In genomic region chr9:122047962-122048625, GRCm38 (mm10) we compare ENCODE assay signal across 9 mouse cellular contexts. TPM values are rescaled to one million over a fixed set of nuclear protein-coding genes. Genes with fewer than 3 reads are reported as not detected.
A peak's percentile ranks its signal among the peaks of the same experiment; 100 is the strongest.
DNase-seq lines count a peak whose midpoint lies in the region; ATAC-seq lines count a peak whose summit lies in the region.
"Had no signal": no experiment of that assay in that cellular context is flagged by ENCODE, and none has a peak within 500 bp of the region (broad histone marks: within the 10 kb centered on the region; RNA-seq: fewer than 3 reads in every experiment).

No protein-coding gene starts in this region.

- H3K9ac ChIP-seq in stomach, embryonic 14.5 days (replicated peaks; ENCODE audit: low read depth, low read length), result no peak overlapping the region
- H3K9ac ChIP-seq: lung, embryonic 15.5 days had no signal

- WGBS in stomach, embryonic 14.5 days, result 26% methylated on average over 8 of the region's 8 CpGs

- H3K4me1 ChIP-seq in stomach, embryonic 14.5 days (ENCODE audit: control insufficient read depth, insufficient read depth, low read length), result peaks cover 4% of the 10 kb centered on the region; the same call in 1 of the 2 replicates

- no peak overlapping the region for H3K4me3 ChIP-seq in stomach, embryonic 14.5 days (ENCODE audit: low read depth, low read length)
- H3K4me3 ChIP-seq: lung, embryonic 15.5 days had no signal

- peak overlapping the region; percentile 55; the same call in 1 of the 2 replicates for H3K27ac ChIP-seq in stomach, embryonic 14.5 days (ENCODE audit: low read length)
- H3K27ac ChIP-seq: lung, embryonic 15.5 days had no signal

- no peaks in the 10 kb centered on the region for H3K27me3 ChIP-seq in stomach, embryonic 14.5 days (ENCODE audit: control insufficient read depth, insufficient read depth, low read length)
- H3K27me3 ChIP-seq: lung, embryonic 15.5 days had no signal

- peak; percentile 64; the same call in 1 of the 2 replicates for ATAC-seq in stomach, embryonic 14.5 days (ENCODE audit: insufficient number of reproducible peaks, insufficient read depth, low FRiP score, low read depth)

- no peaks in the 10 kb centered on the region for H3K36me3 ChIP-seq in stomach, embryonic 14.5 days (ENCODE audit: control insufficient read depth, insufficient read depth, low read length)
- H3K36me3 ChIP-seq: lung, embryonic 15.5 days had no signal

- no peaks in the 10 kb centered on the region for H3K9me3 ChIP-seq in stomach, embryonic 14.5 days (ENCODE audit: control insufficient read depth, low read depth, low read length)
- H3K9me3 ChIP-seq: lung, embryonic 15.5 days had no signal

- DNase-seq in adrenal gland, adult (ENCODE audit: inconsistent age in 2 of 2, low spot score in 1 of 2), result peak; percentile 51 to 62
- no peak for DNase-seq in adrenal gland, postnatal 10 days
- DNase-seq in left cerebral cortex, adult 18-20 months (ENCODE audit: low spot score in 2 of 2), result peak; percentile 13 to 38
- DNase-seq in left cerebral cortex, adult 11 months (ENCODE audit: low spot score), result no peak
- peak; percentile 45 for DNase-seq in layer of hippocampus, adult 9-11 months
- DNase-seq in lung, adult 18-20 months, result no peak
- DNase-seq in kidney, postnatal 36 days, result no peak

- H3K4me2 ChIP-seq in stomach, embryonic 14.5 days (replicated peaks; ENCODE audit: low read depth, low read length), result no peak overlapping the region
- H3K4me2 ChIP-seq: lung, embryonic 15.5 days had no signal

RNA-seq across cellular contexts. Expression of gene Pomgnt2, which starts 51.2 kb away (rescaled TPM):
- 10 to 100 TPM; 13.0 to 16.6 TPM for total RNA-seq in adrenal gland, postnatal 10 days (2021)
- total RNA-seq in left cerebral cortex, adult 18-20 months (2021), result 10 to 100 TPM; 43.2 to 43.4 TPM
- 13.0 and 13.8 TPM in 2 replicates for polyA plus RNA-seq in stomach, embryonic 14.5 days (2014; fragmentation: Nextera tagmentation; extraction: Ambion mirVana)

Comparison
In these comparisons a context has a peak if more than half of its experiments do, and no peak if none do; other contexts are left out.
1. DNase-seq: peak in adrenal gland, adult (2 of 2), left cerebral cortex, adult 18-20 months (2 of 2) and layer of hippocampus, adult 9-11 months (single experiment); none in adrenal gland, postnatal 10 days (single experiment), left cerebral cortex, adult 11 months (single experiment), lung, adult 18-20 months (0 of 2) and kidney, postnatal 36 days (0 of 2).